Mouse (Mus musculus) CH12.LX (cell line): ENCODE results near the gene Bnc2. TPM values are rescaled to one million over a fixed set of nuclear protein-coding genes. Genes with fewer than 3 reads are reported as not detected.

Experiments
- DNase-seq: peaks from one replicate; pipeline ENCODE4 v3.0.0-alpha.2; 2013; ENCODE audit errors: extremely low read depth
- H3K27ac ChIP-seq: 2 replicates; pipeline ENCODE4 v1.5.1; 2012; ENCODE audit warnings: low read depth, mild to moderate bottlenecking, control low read depth, moderate library complexity; ENCODE audit not compliant: insufficient read depth
- H3K27me3 ChIP-seq: replicated peaks from 2 replicates; pipeline ENCODE3; 2012; ENCODE audit warnings: inconsistent platforms
- H3K36me3 ChIP-seq, 2 experiments: replicated peaks in 1 of 2; 2 replicates each; pipeline versions ENCODE3 to v1.6.1; 2012; ENCODE audit warnings: inconsistent platforms in 1 of 2, low read length in 1 of 2, mild to moderate bottlenecking in 1 of 2, mixed read lengths in 1 of 2, moderate library complexity in 1 of 2; ENCODE audit not compliant: control insufficient read depth in 1 of 2, insufficient read depth in 1 of 2
- H3K4me1 ChIP-seq, 2 experiments: 2 replicates each; pipeline ENCODE4 v1.6.1; 2012; ENCODE audit warnings: inconsistent platforms in 1 of 2, moderate library complexity in 1 of 2; ENCODE audit not compliant: insufficient read depth in 2 of 2, control insufficient read depth in 1 of 2
- H3K4me2 ChIP-seq: 2 replicates; pipeline ENCODE4 v1.6.1; 2012; ENCODE audit warnings: low read depth, mild to moderate bottlenecking, control low read depth; ENCODE audit not compliant: poor library complexity, insufficient read depth, severe bottlenecking
- H3K4me3 ChIP-seq, 3 experiments: fragments of 150-350 bp in 1 of 3; sonication (generic) in 1 of 3; replicated peaks in 1 of 3; 2 replicates each; pipeline versions ENCODE3 to v1.5.1; 2011 to 2012; ENCODE audit warnings: low read depth in 2 of 3, low read length in 2 of 3, mild to moderate bottlenecking in 2 of 3, moderate library complexity in 2 of 3, control low read depth in 1 of 3, improper control_type of control experiment in 1 of 3, inconsistent platforms in 1 of 3, mixed read lengths in 1 of 3; ENCODE audit not compliant: poor library complexity in 1 of 3
- H3K79me2 ChIP-seq: replicated peaks from 2 replicates; pipeline ENCODE4 v1.6.1; 2012; ENCODE audit warnings: mild to moderate bottlenecking, moderate library complexity; ENCODE audit not compliant: control insufficient read depth, poor library complexity, insufficient read depth, severe bottlenecking; ENCODE audit errors: extremely low read depth
- H3K9ac ChIP-seq: 2 replicates; pipeline ENCODE4 v1.6.1; 2012; ENCODE audit warnings: low read depth, mild to moderate bottlenecking, control low read depth, moderate library complexity; ENCODE audit not compliant: insufficient read depth
- H3K9me3 ChIP-seq: replicated peaks from 2 replicates; pipeline ENCODE3; 2012; ENCODE audit warnings: low read length, inconsistent platforms, mixed read lengths
- BHLHE40 ChIP-seq: IDR thresholded peaks from 2 replicates; pipeline ENCODE4 v1.6.1; 2011; ENCODE audit warnings: mild to moderate bottlenecking, low read depth, low read length, improper control_type of control experiment
- E2F4 ChIP-seq: IDR thresholded peaks from 2 replicates; pipeline ENCODE4 v1.6.1; 2011; ENCODE audit warnings: low read depth, low read length, improper control_type of control experiment; ENCODE audit not compliant: insufficient replicate concordance
- ELF1 ChIP-seq: IDR thresholded peaks from 2 replicates; pipeline ENCODE4 v1.6.1; 2014; ENCODE audit warnings: low read depth, mild to moderate bottlenecking, inconsistent platforms, low read length, improper control_type of control experiment
- EP300 ChIP-seq: IDR thresholded peaks from 2 replicates; pipeline ENCODE4 v1.6.1; 2011; ENCODE audit warnings: low read length, improper control_type of control experiment
- ETS1 ChIP-seq: conservative IDR thresholded peaks from 2 replicates; pipeline ENCODE4 v1.6.1; 2012; ENCODE audit warnings: low read depth, mild to moderate bottlenecking, inconsistent platforms, low read length, improper control_type of control experiment, moderate library complexity
- GABPA ChIP-seq: IDR thresholded peaks from 2 replicates; pipeline ENCODE4 v1.6.1; 2012; ENCODE audit warnings: low read depth, low read length, improper control_type of control experiment, inconsistent platforms; ENCODE audit not compliant: insufficient replicate concordance
- IRF4 ChIP-seq: IDR thresholded peaks from 2 replicates; pipeline ENCODE4 v1.6.1; 2014; ENCODE audit warnings: low read depth, mild to moderate bottlenecking, inconsistent platforms, low read length, improper control_type of control experiment
- MAFK ChIP-seq: IDR thresholded peaks from 2 replicates; pipeline ENCODE4 v1.6.1; 2011; ENCODE audit warnings: low read length, improper control_type of control experiment; ENCODE audit not compliant: insufficient replicate concordance
- MAZ ChIP-seq: IDR thresholded peaks from 2 replicates; pipeline ENCODE4 v1.6.1; 2012; ENCODE audit warnings: low read depth, mild to moderate bottlenecking, inconsistent platforms, low read length, improper control_type of control experiment, moderate library complexity
- MEF2A ChIP-seq: IDR thresholded peaks from 2 replicates; pipeline ENCODE4 v1.6.1; 2014; ENCODE audit warnings: low read depth, mild to moderate bottlenecking, inconsistent platforms, low read length, improper control_type of control experiment, borderline replicate concordance
- NRF1 ChIP-seq: IDR thresholded peaks from 2 replicates; pipeline ENCODE4 v1.6.1; 2014; ENCODE audit warnings: low read depth, mild to moderate bottlenecking, inconsistent platforms, low read length, improper control_type of control experiment, moderate library complexity
- PAX5 ChIP-seq: IDR thresholded peaks from 2 replicates; pipeline ENCODE4 v1.6.1; 2012; ENCODE audit warnings: low read length, inconsistent platforms, mixed read lengths
- POLR2AphosphoS2 ChIP-seq: IDR thresholded peaks from 2 replicates; pipeline ENCODE4 v1.6.1; 2011; ENCODE audit warnings: low read depth, low read length, improper control_type of control experiment
- SMC3 ChIP-seq: IDR thresholded peaks from 2 replicates; pipeline ENCODE4 v1.6.1; 2011; ENCODE audit warnings: low read depth, low read length, improper control_type of control experiment
- UBTF ChIP-seq: IDR thresholded peaks from 2 replicates; pipeline ENCODE4 v1.6.1; 2012; ENCODE audit warnings: low read depth, mild to moderate bottlenecking, inconsistent platforms, low read length, improper control_type of control experiment, moderate library complexity
- ZNF384 ChIP-seq: IDR thresholded peaks from 2 replicates; pipeline ENCODE4 v1.6.1; 2012; ENCODE audit warnings: low read depth, low read length, improper control_type of control experiment, inconsistent platforms
- dilution Hi-C: fragments of 300-500 bp; cut with MboI; formaldehyde crosslinking; loops from 2 replicates; pipeline ENCODE4 v1.14.3; 2020; ENCODE audit warnings: low sequenced_read_pairs; ENCODE audit not compliant: extremely low pct_unique_long_range_greater_than_20kb, extremely low pct_ligation_motif_present
- in situ Hi-C: fragments of 300-500 bp; cut with MboI; formaldehyde crosslinking; loops from 3 replicates; pipeline ENCODE4 v1.14.3; 2019; ENCODE audit warnings: low sequenced_read_pairs, low pct_ligation_motif_present, low pct_unique_long_range_greater_than_20kb, mixed read lengths
- polyA plus RNA-seq: library from polyadenylated mRNA; unstranded; fragments of >175 nt; gene quantifications from 2 replicates; pipeline ENCODE4 v1.2.1, GENCODE M21; 2012; ENCODE audit warnings: low read depth; ENCODE audit not compliant: insufficient read length
- total RNA-seq, 2 experiments: library from RNA; depleted of rRNA; stranded (reverse); fragments of 300-350 nt in 1 of 2; fragments of >200 nt in 1 of 2; gene quantifications; 2 replicates each; pipeline ENCODE4 v1.2.3; 2012 to 2014

The Bnc2 gene
- total and polyA plus RNA-seq, 3 experiments, result not detected

DNA sequence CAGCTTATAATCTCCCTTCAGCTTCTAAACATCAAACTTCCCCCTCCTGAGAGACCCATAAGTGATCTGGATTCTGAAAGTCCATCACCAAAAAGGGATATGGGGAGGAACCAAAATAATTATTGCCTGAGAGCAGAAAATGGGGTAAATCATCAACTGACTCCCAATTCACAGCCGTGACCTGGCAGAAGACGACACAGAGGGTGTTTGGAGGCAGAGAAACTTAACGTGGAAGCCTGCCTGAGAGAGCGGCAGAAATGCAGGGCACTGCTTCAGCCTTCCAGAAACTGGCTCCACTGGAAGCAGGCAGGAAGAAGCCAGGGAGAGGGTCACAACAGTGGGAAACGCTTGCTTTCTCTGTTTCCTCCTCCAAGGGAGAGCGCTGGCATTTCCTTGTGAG lies 35.9 kb downstream of the Bnc2 start:
- Histone ChIP-seq H3K4me2 (no peak overlapping the region), H3K9ac (no peak overlapping the region)
- TF ChIP-seq MAZ (no peak), MEF2A (no peak), E2F4 (no peak), SMC3 (no peak), EP300 (no peak), POLR2AphosphoS2 (no peak), GABPA (no peak), NRF1 (no peak), ELF1 (no peak), UBTF (no peak), IRF4 (no peak)
- TF ChIP-seq, all 38 proteins: peak for 0
- Histone ChIP-seq H3K79me2 (no peaks in the 10 kb centered on the region), H3K27me3 (no peaks in the 10 kb centered on the region), H3K4me1 (no peaks in the 10 kb centered on the region), H3K4me3 (no peak overlapping the region), H3K27ac (no peak overlapping the region), H3K9me3 (peaks cover 69% of the 10 kb centered on the region), H3K36me3 (no peaks in the 10 kb centered on the region)
- dilution Hi-C loops (no loop called here), in situ Hi-C loops (no loop called here)
- DNase-seq, result no peak

DNA sequence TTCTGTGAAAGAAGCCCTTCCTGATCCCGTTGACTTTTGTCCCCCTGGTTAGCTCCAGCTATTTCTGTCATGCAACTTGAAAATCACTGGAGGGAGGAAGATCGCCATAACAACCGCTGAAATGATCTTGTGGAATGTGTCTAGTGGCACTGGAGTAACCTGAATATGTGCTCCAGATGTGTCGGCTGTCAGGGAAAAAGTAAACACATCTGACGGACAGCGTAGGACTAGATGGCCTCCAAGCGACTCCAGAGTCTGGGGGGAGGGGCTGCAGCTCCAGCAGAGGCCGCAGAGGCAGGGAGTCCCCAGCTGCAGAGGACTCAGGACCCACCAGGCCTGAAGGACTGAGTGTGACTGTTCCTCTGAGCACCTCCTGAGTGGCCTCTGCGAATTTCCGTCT lies 37.4 kb downstream of the Bnc2 start:
- Histone ChIP-seq H3K4me3 (no peak overlapping the region), H3K79me2 (no peaks in the 10 kb centered on the region), H3K27me3 (no peaks in the 10 kb centered on the region), H3K4me1 (no peaks in the 10 kb centered on the region), H3K36me3 (no peaks in the 10 kb centered on the region), H3K27ac (no peak overlapping the region), H3K9ac (no peak overlapping the region), H3K4me2 (no peak overlapping the region), H3K9me3 (peaks cover 74% of the 10 kb centered on the region)
- in situ Hi-C loops, result no loop called here
- no peak for DNase-seq
- TF ChIP-seq E2F4 (no peak), ETS1 (no peak), MAFK (no peak), BHLHE40 (no peak), ZNF384 (no peak), IRF4 (no peak), PAX5 (no peak)
- dilution Hi-C loops, result no loop called here
